Mouse (Mus musculus) ES-E14 (cell line): ENCODE results near the gene 2010300C02Rik. TPM values are rescaled to one million over a fixed set of nuclear protein-coding genes. Genes with fewer than 3 reads are reported as not detected.

Experiments used
- DNase-seq: peaks from one replicate; pipeline ENCODE4 v3.0.0-alpha.2; 2013; ENCODE audit warnings: low read depth, low spot score
- H3K27ac ChIP-seq: 2 replicates; pipeline ENCODE4 v1.5.1; 2012; ENCODE audit warnings: low read depth, mild to moderate bottlenecking, low read length, moderate library complexity, mixed read lengths; ENCODE audit not compliant: poor library complexity, insufficient read depth, severe bottlenecking
- H3K36me3 ChIP-seq: 2 replicates; pipeline ENCODE4 v1.6.1; 2012; ENCODE audit warnings: mild to moderate bottlenecking, low read length, moderate library complexity, mixed read lengths; ENCODE audit not compliant: control insufficient read depth, poor library complexity, insufficient read depth, severe bottlenecking
- H3K4me1 ChIP-seq, 2 experiments: fragments of 150-350 bp in 1 of 2; sonication (generic) in 1 of 2; 2 replicates each; pipeline ENCODE4 v1.6.1; 2012; ENCODE audit warnings: low read length in 2 of 2, mild to moderate bottlenecking in 1 of 2, mixed read lengths in 1 of 2; ENCODE audit not compliant: control insufficient read depth in 2 of 2, insufficient read depth in 2 of 2, poor library complexity in 1 of 2
- H3K4me3 ChIP-seq, 2 experiments: fragments of 150-350 bp in 1 of 2; sonication (generic) in 1 of 2; 2 replicates each; pipeline ENCODE4 v1.5.1; 2012; ENCODE audit warnings: low read length in 2 of 2, low read depth in 1 of 2, mild to moderate bottlenecking in 1 of 2, mixed read lengths in 1 of 2; ENCODE audit not compliant: insufficient read depth in 1 of 2, poor library complexity in 1 of 2, severe bottlenecking in 1 of 2
- H3K9ac ChIP-seq: 2 replicates; pipeline ENCODE4 v1.6.1; 2012; ENCODE audit warnings: low read depth, mild to moderate bottlenecking, low read length, mixed read lengths; ENCODE audit not compliant: poor library complexity, insufficient read depth, severe bottlenecking
- H3K9me3 ChIP-seq: fragments of 150-350 bp; sonication (generic); 2 replicates; pipeline ENCODE4 v1.6.1; 2012; ENCODE audit warnings: low read depth, mild to moderate bottlenecking, low read length; ENCODE audit not compliant: control insufficient read depth, insufficient read depth
- CHD2 ChIP-seq: IDR thresholded peaks from 2 replicates; pipeline ENCODE4 v1.6.1; 2014; ENCODE audit warnings: mild to moderate bottlenecking, low read depth, low read length, inconsistent platforms
- HCFC1 ChIP-seq: IDR thresholded peaks from 2 replicates; pipeline ENCODE4 v1.6.1; 2012; ENCODE audit warnings: low read length, inconsistent platforms, borderline replicate concordance; ENCODE audit not compliant: insufficient read depth
- MAFK ChIP-seq: IDR thresholded peaks from 2 replicates; pipeline ENCODE4 v1.6.1; 2014; ENCODE audit warnings: mild to moderate bottlenecking, low read depth, low read length, inconsistent platforms; ENCODE audit not compliant: insufficient read depth
- ZC3H11A ChIP-seq: IDR thresholded peaks from 2 replicates; pipeline ENCODE4 v1.6.1; 2012; ENCODE audit warnings: low read depth, mild to moderate bottlenecking, inconsistent platforms, low read length, borderline replicate concordance
- ZNF384 ChIP-seq: IDR thresholded peaks from 2 replicates; pipeline ENCODE4 v1.6.1; 2012; ENCODE audit warnings: low read depth, low read length, inconsistent platforms
- in situ Hi-C, 2 experiments: fragments of 600-800 bp; cut with MboI; formaldehyde crosslinking; loops; one replicate each; pipeline ENCODE4 v1.15.1; 2025; ENCODE audit warnings: low sequenced_read_pairs in 2 of 2, inconsistent platforms in 1 of 2; ENCODE audit not compliant: unreplicated experiment in 2 of 2
- total RNA-seq: library from RNA; depleted of rRNA; stranded (reverse); fragments of 300-350 nt; gene quantifications from 2 replicates; pipeline ENCODE4 v1.2.3, GENCODE M21; 2012

Gene 2010300C02Rik
- total RNA-seq, 1 experiment: 0.67 TPM

DNA sequence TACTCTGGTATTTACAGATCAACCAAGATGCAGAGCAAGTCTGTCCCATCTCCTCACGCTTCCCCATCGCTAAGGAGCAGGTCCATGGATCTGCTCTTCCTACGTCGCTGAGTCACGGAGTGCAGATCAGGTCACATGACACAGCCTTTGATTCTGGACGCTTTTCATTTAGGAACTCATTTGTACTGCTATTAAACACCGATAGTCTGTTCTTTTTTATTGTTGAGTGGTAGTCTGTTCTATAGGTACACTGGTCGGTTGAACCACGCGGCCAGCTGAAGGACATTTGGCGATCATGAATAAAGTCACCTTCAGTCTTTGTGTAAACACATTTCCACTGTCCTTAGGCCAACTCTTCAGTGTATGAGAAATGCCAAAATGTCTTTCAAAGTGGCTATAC is 78.5 kb downstream of the 2010300C02Rik start:
- Histone ChIP-seq H3K9me3 (no peaks in the 10 kb centered on the region), H3K4me1 (0 out of 4 replicates have a peak, but pooled peaks cover 2 to 3% of the 10 kb centered on the region in 2 experiments), H3K4me3 (no peak overlapping the region), H3K27ac (no peak overlapping the region), H3K36me3 (no peaks in the 10 kb centered on the region), H3K9ac (no peak overlapping the region)
- in situ Hi-C loops: loop anchor here (25.0 kb wide), 2 partner anchors 179 to 854 kb away; no protein-coding TSS in a partner anchor
- DNase-seq: no peak
- TF ChIP-seq MAFK (peak; percentile 72; the same call in 1 of the 2 replicates), CHD2 (no peak)

DNA sequence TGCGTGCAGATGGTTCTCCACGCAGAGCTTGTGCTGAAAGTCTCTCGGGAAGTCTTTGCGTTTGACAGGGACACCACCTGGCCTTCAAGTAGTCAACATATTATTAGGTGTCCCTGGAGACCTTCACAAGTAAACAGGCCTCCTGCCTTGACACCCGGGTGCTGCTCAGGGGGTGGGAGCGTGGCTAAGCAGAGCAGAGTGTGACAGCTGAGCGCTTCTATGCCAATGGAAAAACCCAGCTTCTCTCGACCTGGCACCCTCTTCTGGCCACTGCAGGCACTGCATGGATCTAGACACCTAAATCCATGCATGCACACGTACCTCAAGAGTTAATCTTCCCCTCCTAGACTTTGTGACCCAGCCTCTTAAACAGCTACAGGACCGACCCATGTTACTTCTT is 80.8 kb downstream of the 2010300C02Rik start:
- H3K9ac ChIP-seq: no peak overlapping the region
- no peaks in the 10 kb centered on the region for H3K36me3 ChIP-seq
- no peak overlapping the region for H3K4me3 ChIP-seq
- H3K4me1 ChIP-seq: 0 out of 4 replicates have a peak, but pooled peaks cover 1 to 3% of the 10 kb centered on the region in 2 experiments
- in situ Hi-C loops: loop anchor here (10.0 to 25.0 kb wide), 4 partner anchors 164 to 852 kb away; no protein-coding TSS in a partner anchor
- TF ChIP-seq ZNF384: no peak
- no peak; the same call in 1 of the 2 replicates for TF ChIP-seq ZC3H11A
- H3K9me3 ChIP-seq: no peaks in the 10 kb centered on the region
- DNase-seq: peak; percentile 70
- H3K27ac ChIP-seq: no peak overlapping the region

DNA sequence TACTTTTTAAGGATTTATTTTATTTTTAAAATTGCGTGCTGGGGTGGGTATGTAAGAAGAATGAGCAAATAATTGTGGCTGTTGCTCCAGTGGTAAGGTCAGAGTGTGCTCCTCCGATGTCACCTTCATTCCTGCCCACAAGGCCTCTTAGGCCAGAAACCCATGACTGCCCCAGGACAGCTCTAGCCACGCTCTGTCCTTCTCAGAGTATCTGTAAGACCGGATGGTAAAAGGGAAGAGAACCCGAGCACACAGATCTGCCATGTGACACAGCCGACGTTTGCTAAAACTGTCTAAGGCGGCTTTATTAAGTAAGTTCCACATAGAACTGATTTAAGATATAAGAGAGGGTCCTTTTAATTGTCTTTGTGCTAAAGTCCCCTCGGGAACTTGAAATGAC is 81.3 kb downstream of the 2010300C02Rik start:
- no peak overlapping the region for H3K4me3 ChIP-seq
- no peak overlapping the region for H3K9ac ChIP-seq
- no peak for TF ChIP-seq ZC3H11A
- TF ChIP-seq MAFK: no peak
- TF ChIP-seq CHD2: no peak
- TF ChIP-seq ZNF384: no peak
- TF ChIP-seq HCFC1: no peak
- no peaks in the 10 kb centered on the region for H3K36me3 ChIP-seq
- H3K27ac ChIP-seq: no peak overlapping the region
- in situ Hi-C loops: loop anchor here (10.0 to 25.0 kb wide), 4 partner anchors 164 to 851 kb away; no protein-coding TSS in a partner anchor
- H3K9me3 ChIP-seq: no peaks in the 10 kb centered on the region
- 0 out of 4 replicates have a peak, but pooled peaks cover 0 to 1% of the 10 kb centered on the region in 2 experiments for H3K4me1 ChIP-seq
- DNase-seq: no peak

DNA sequence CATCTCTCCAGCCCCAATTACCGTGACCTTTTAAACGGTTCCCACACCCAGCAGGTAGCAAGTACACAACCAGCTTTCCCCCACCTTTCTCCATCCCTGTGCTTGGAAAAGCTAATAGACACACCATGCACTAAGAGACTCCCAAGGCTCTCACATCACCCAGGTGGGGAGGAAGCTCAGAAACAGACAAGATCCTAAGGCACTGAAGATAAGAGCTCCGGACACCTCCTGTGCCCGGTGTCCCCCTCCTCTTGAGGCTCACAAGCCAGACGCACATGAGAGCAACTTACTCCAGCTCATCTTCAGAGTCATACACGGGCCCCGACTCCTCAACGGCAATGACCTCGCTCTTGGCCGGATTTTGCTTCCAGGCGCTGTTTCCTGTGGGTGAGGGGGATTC is 82.3 kb downstream of the 2010300C02Rik start:
- Histone ChIP-seq H3K36me3 (no peaks in the 10 kb centered on the region), H3K9ac (no peak overlapping the region), H3K27ac (no peak overlapping the region), H3K4me3 (no peak overlapping the region), H3K4me1 (no peaks in the 10 kb centered on the region), H3K9me3 (no peaks in the 10 kb centered on the region)
- TF ChIP-seq HCFC1 (no peak), ZNF384 (no peak), ZC3H11A (no peak), MAFK (no peak)
- in situ Hi-C loops: loop anchor here (10.0 to 25.0 kb wide), 4 partner anchors 163 to 850 kb away; no protein-coding TSS in a partner anchor
- no peak for DNase-seq

DNA sequence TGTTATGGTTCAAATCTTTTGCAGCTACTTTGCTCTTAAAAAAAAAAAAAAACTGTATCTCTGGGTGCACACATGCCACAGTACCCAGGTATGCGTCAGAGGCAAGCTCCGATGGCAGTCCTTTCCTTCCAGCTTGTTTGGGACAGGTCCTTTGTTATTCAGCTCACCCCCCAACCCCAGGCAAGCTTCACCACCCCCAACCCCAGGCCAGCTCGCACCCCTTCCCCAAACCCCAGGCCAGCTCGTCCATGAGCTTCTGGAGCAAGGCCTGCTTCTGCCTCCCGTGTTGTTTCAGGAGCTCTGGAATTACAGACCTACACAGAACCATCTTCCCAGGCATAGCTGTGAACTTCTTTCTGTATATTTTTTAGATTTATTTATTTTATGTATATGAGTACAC is 83.1 kb downstream of the 2010300C02Rik start:
- TF ChIP-seq ZC3H11A (no peak), ZNF384 (no peak), HCFC1 (no peak), MAFK (no peak), CHD2 (no peak)
- H3K4me1 ChIP-seq: no peaks in the 10 kb centered on the region
- in situ Hi-C loops: loop anchor here (10.0 to 25.0 kb wide), 4 partner anchors 162 to 850 kb away; no protein-coding TSS in a partner anchor
- H3K27ac ChIP-seq: no peak overlapping the region
- DNase-seq: no peak
- H3K9me3 ChIP-seq: no peaks in the 10 kb centered on the region
- H3K36me3 ChIP-seq: no peaks in the 10 kb centered on the region
- no peak overlapping the region for H3K4me3 ChIP-seq
- no peak overlapping the region for H3K9ac ChIP-seq
